Mouse (Mus musculus) liver, embryonic 11.5 days (tissue): ENCODE results near the gene Gm21190. TPM values are rescaled to one million over a fixed set of nuclear protein-coding genes. Genes with fewer than 3 reads are reported as not detected.
"Not testable (repeated sequence)": the region's sequence is repeated elsewhere in the genome, so short reads cannot be mapped to it uniquely, and the experiment has no call there.

Experiments used
- ATAC-seq: fragments of 200-750 bp; cut with Nextera tagmentation; replicated peaks from 2 replicates; pipeline ENCODE4 v1.8.0; 2017; ENCODE audit warnings: moderate number of reproducible peaks, mild to moderate bottlenecking, moderate TSS enrichment, moderate library complexity; ENCODE audit not compliant: low FRiP score
- DNase-seq: peaks from one replicate; pipeline ENCODE4 v3.0.0-alpha.2; 2017; ENCODE audit warnings: low spot score
- H3K27ac ChIP-seq: fragments of 300-500 bp; sonication (generic); 2 replicates; pipeline ENCODE4 v1.5.1; 2014; ENCODE audit warnings: mild to moderate bottlenecking, low read depth, low read length, control low read depth
- H3K27me3 ChIP-seq: fragments of 300-500 bp; sonication (generic); replicated peaks from 2 replicates; pipeline ENCODE4 v1.6.1; 2014; ENCODE audit warnings: low read length, mixed read lengths; ENCODE audit not compliant: control insufficient read depth, insufficient read depth
- H3K36me3 ChIP-seq: fragments of 300-500 bp; sonication (generic); 2 replicates; pipeline ENCODE4 v1.6.1; 2014; ENCODE audit warnings: mild to moderate bottlenecking, low read length, moderate library complexity, mixed read lengths; ENCODE audit not compliant: control insufficient read depth, insufficient read depth
- H3K4me1 ChIP-seq: fragments of 300-500 bp; sonication (generic); replicated peaks from 2 replicates; pipeline ENCODE4 v1.6.1; 2014; ENCODE audit warnings: low read length, mixed read lengths; ENCODE audit not compliant: control insufficient read depth, insufficient read depth
- H3K4me2 ChIP-seq: fragments of 300-500 bp; sonication (generic); 2 replicates; pipeline ENCODE4 v1.6.1; 2014; ENCODE audit warnings: mild to moderate bottlenecking, control low read depth, moderate library complexity
- H3K4me3 ChIP-seq: fragments of 300-500 bp; sonication (generic); 2 replicates; pipeline ENCODE4 v1.5.1; 2014; ENCODE audit warnings: low read depth, low read length, control low read depth
- H3K9ac ChIP-seq: fragments of 300-500 bp; sonication (generic); 2 replicates; pipeline ENCODE4 v1.6.1; 2014; ENCODE audit warnings: low read depth, low read length, control low read depth
- H3K9me3 ChIP-seq: fragments of 300-500 bp; sonication (generic); 2 replicates; pipeline ENCODE4 v1.6.1; 2016; ENCODE audit warnings: low read length, inconsistent platforms, mixed read lengths; ENCODE audit not compliant: control insufficient read depth
- WGBS: fragments of 180-500 bp; shearing (Covaris S2); extraction: QIAGEN DNeasy Blood & Tissue Kit; methylation state at CpG from one replicate; pipeline ENCODE4 v1.1.7; 2014; 5-methylcytosine and 5-hydroxymethylcytosine counted together
- polyA plus RNA-seq: library from polyadenylated mRNA; unstranded; fragments of >200 nt; fragmentation: Nextera tagmentation; extraction: Ambion mirVana; gene quantifications from 2 replicates; pipeline ENCODE4 v1.2.1, GENCODE M21; 2014

Gene Gm21190
- polyA plus RNA-seq, 1 experiment from 2014 or later = not detected

DNA sequence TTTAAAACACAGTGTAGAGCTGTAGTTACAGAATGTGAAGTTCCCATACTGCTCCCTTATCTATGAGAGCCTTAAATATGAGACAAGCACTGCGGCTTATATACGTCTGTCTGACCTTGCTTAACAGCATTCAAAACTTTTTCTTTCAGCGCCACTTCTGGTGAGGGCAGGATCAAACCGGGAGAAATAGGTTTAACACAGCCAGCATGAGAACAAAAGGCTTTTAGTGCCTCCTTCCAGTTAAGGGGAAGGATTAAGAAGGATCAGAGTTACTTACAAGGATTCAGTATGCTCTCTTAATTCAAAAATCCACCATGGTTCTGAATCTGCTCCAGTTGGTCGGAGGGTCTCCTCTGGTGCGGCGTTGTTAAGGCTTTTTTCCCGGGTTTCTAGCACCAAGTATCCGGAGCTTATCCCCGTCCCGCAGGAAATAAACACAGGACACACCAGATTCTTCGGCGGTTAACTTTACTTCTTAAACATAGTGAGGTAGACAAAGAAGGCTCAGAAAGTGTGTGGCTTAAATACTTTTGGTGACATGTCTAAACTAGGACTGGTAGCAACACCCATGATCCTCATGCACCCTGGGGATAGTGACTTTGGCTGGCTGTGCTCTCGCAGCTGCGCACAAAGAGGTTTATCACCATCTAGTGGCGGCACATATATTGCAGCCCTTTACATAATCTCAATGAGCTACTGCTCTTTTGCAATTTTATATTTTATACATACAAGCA is 22.3 kb downstream of the Gm21190 start:
- WGBS = 44% methylated on average over 16 of the region's 16 CpGs
- H3K4me3 ChIP-seq = no peak overlapping the region
- H3K9ac ChIP-seq = no peak overlapping the region
- H3K9me3 ChIP-seq = peaks cover 6% of the 10 kb centered on the region
- no peaks in the 10 kb centered on the region for H3K36me3 ChIP-seq
- ATAC-seq = peak; percentile 75
- H3K27ac ChIP-seq = no peak overlapping the region
- no peak overlapping the region for H3K4me2 ChIP-seq
- no peaks in the 10 kb centered on the region for H3K4me1 ChIP-seq
- peak; percentile 40 for DNase-seq
- no peaks in the 10 kb centered on the region for H3K27me3 ChIP-seq

DNA sequence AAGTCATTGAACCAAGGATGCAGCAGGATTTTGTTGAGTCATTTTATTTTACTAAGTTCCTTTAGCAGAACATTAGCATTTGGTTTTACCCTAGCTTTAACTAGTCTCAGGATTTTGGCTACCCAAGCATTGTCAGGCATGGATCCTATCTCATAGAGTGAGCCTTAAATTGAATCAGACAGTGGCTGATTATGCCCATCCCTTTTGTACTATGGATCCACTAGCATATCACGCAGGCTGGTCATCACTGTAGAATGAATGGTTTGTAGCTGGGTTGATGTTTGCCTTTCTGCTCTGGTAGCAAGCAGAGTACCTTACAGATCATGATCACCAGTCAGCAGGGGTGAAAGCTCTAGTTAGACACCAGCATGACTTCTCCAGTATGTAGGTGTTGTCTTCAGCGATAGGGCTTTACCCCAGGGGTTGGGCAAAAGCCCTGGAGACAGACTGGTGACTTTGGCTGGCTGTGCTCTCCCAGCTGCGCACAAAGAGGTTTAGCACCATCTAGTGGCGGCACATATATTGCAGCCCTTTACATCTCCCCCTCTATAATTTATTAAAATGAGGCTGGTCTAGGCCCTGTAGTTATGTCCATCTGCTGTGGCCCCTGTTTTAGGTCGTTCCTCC is 30.1 kb downstream of the Gm21190 start:
- H3K4me1 ChIP-seq, DNase-seq, H3K4me2 ChIP-seq, H3K9ac ChIP-seq, H3K9me3 ChIP-seq, H3K27ac ChIP-seq, H3K36me3 ChIP-seq, H3K4me3 ChIP-seq, H3K27me3 ChIP-seq: not testable (repeated sequence)
- ATAC-seq = peak; percentile 74
- whole genome bisulfite sequencing = 28% methylated on average over 5 of the region's 5 CpGs

DNA sequence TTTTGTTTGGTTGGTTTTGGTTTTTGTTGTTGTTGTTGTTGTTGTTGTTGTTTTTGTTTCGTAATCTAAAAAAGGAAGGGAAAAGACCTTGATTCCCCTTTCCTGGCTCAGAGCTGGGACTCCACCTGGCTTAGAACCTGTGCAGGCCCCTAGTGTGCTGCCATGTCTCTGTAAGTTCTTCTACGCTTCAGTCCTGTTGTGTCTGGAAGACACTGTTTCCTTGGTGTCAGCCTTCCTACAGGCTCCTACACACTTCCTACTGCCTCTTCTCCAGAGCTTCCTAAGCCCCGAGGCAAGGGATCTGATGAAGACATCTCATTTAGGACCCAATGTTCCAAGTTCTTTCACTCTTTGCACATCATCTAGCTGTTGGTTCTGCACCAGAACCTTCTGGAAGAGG is 30.7 kb downstream of the Gm21190 start:
- not testable (repeated sequence) for H3K4me3 ChIP-seq, H3K4me1 ChIP-seq, H3K27me3 ChIP-seq, H3K36me3 ChIP-seq, ATAC-seq, H3K27ac ChIP-seq, DNase-seq, H3K9me3 ChIP-seq, H3K9ac ChIP-seq, H3K4me2 ChIP-seq
- WGBS = 63% methylated on average over 3 of the region's 3 CpGs

DNA sequence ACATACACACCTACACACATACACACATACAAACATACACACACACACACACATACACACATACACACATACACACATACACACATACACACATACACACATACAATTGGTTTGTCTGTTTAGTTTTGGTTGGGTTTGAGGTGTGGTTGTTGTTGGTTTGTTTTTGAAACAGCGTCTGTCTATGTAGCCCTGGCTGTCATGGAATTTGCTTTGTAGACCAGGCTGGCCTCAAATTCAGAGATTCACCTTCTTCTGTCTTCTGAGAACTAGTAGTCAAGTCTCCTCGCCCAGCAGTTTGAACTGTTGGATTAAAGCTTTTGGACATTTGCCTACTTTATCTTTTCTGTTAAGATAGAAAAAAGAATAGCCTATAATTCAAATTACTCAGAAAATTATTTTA is 38.1 kb downstream of the Gm21190 start:
- H3K9ac ChIP-seq, H3K4me2 ChIP-seq, H3K27ac ChIP-seq, H3K27me3 ChIP-seq, H3K36me3 ChIP-seq, H3K4me1 ChIP-seq, H3K9me3 ChIP-seq, H3K4me3 ChIP-seq, DNase-seq, ATAC-seq: not testable (repeated sequence)
- WGBS = 56% methylated on average over 2 of the region's 2 CpGs

DNA sequence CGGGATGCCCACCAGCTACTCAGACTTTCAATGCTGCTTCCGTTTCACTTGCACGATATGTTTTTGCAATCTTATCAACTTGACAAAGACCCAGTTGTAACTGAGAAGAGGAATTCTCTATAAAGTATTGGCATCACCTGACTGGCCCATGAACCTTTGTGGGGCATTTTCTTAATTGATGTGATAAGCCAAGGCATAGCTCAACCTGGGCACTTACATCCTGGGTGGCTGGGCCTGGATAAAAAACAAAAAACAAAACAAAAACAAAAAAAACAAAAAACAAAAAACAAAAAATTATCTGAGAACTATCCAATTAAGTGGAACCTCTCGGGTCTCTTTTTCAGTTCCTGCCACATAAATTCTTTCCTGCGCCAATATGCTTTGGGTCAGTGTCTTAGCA is 40.3 kb downstream of the Gm21190 start:
- Histone ChIP-seq H3K36me3 (no peaks in the 10 kb centered on the region), H3K4me1 (no peaks in the 10 kb centered on the region), H3K4me3 (no peak overlapping the region), H3K27me3 (no peaks in the 10 kb centered on the region), H3K9ac (no peak overlapping the region), H3K9me3 (peaks cover 6% of the 10 kb centered on the region; the same call in 1 of the 2 replicates), H3K4me2 (no peak overlapping the region), H3K27ac (no peak overlapping the region)
- no peak for DNase-seq
- ATAC-seq = peak; percentile 69; the same call in 1 of the 2 replicates
- 79% methylated on average over 5 of the region's 5 CpGs for whole genome bisulfite sequencing

DNA sequence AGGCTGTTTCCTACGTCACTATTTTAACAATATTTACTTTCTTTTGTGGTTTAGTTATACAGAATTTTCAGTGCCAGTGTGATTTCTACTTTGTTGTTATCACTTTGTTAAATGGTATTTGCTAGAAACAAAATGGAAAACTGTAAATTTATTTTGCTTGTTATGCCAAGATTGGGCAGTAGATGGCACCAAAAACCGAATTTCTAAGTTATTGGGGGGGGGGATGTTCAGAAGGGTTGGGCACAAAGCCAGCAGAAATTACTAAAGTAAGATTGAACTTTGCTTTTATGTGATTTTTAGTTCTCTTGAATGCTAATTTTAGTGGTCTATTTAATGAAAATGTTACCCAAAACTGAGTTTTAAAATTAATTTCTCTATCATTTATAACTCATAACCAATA is 44.4 kb downstream of the Gm21190 start:
- WGBS = 15% methylated on average over 2 of the region's 2 CpGs
- not testable (repeated sequence) for H3K4me1 ChIP-seq, H3K27ac ChIP-seq, H3K27me3 ChIP-seq, H3K9me3 ChIP-seq, H3K9ac ChIP-seq, H3K4me2 ChIP-seq, ATAC-seq, DNase-seq, H3K36me3 ChIP-seq, H3K4me3 ChIP-seq

DNA sequence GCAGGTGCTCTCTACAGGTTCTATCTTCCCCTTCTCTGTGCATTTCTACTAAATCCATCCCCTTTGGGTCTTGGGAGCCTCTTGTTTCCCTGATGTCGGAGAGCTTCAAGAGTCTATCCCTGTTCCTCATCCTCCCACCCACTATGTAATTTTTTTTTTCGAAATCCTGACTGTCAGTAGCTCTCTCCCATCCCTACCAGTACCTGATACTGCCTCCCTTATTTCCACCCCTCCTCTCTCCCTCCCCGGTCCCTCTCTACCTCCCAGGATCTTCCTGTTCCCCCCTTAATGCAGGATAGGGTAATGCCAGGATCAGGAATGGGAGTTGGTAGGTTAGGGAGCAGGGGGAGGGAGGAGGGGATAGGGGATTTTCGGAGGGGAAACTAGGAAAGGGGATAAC is 45.4 kb downstream of the Gm21190 start:
- not testable (repeated sequence) for DNase-seq, H3K4me3 ChIP-seq, H3K27ac ChIP-seq, ATAC-seq, H3K9me3 ChIP-seq, H3K36me3 ChIP-seq, H3K27me3 ChIP-seq, H3K9ac ChIP-seq, H3K4me2 ChIP-seq, H3K4me1 ChIP-seq
- WGBS = 57% methylated on average over 4 of the region's 4 CpGs

DNA sequence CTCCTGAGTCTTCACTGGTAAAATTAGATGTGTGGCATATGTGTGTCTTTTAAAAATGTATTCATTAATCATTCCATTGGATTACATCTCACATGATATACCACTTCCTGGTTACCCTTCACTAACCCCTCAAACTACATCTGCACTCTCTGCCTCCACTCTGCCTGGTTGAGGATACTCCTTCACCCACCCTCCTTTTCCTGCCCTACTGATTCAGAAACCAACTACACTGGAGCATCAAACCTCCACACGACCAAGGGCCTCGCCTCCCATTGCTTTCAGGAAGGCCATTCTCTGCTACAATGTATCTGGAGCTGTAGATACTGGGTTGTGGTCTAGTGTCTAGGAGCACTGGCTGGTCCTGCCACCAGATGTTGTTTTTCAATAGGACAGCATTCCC is 46.2 kb downstream of the Gm21190 start:
- 59% methylated on average over 2 of the region's 2 CpGs for WGBS
- H3K27ac ChIP-seq, H3K27me3 ChIP-seq, DNase-seq, H3K36me3 ChIP-seq, H3K9me3 ChIP-seq, H3K4me2 ChIP-seq, H3K4me1 ChIP-seq, ATAC-seq, H3K4me3 ChIP-seq, H3K9ac ChIP-seq: not testable (repeated sequence)

DNA sequence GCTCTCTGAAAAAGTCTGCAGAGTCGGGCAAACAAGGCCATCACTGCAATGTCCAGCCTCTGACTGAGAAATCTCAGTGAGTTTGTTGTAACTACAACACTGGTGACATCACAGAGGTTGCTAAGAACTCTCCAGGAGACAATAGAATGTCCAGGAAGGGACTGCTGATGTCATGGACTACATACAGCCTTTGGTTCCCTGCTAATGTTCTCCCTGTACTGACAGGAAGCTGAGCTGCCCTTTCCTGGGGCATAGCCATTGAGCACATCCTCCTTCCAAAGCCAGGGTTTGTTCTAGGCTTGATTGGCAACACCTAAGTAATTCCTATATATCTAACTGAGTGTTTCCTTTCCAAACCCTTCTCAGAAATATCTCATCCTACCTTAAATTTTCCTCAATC is 52.6 kb downstream of the Gm21190 start, which contains the start of gene Gm21149:
Gene Gm21149, minus strand, starts transcription at position 101 of the 400 bp plus-strand sequence.
- not testable (repeated sequence) for H3K4me3 ChIP-seq, H3K27ac ChIP-seq, H3K4me1 ChIP-seq, H3K4me2 ChIP-seq, H3K9me3 ChIP-seq, H3K9ac ChIP-seq, H3K36me3 ChIP-seq, ATAC-seq, DNase-seq, H3K27me3 ChIP-seq
- 64% methylated on average over 1 of the region's 1 CpGs for WGBS
